Mouse (Mus musculus) liver, embryonic 12.5 days (tissue): ENCODE results near the gene Pcsk2. TPM values are rescaled to one million over a fixed set of nuclear protein-coding genes. Genes with fewer than 3 reads are reported as not detected.

Experiments
- ATAC-seq: fragments of 200-750 bp; cut with Nextera tagmentation; 2 replicates; pipeline ENCODE4 v1.8.0; 2017; ENCODE audit warnings: moderate number of reproducible peaks, mild to moderate bottlenecking, moderate library complexity
- H3K27ac ChIP-seq: fragments of 300-500 bp; sonication (generic); 2 replicates; pipeline ENCODE4 v1.5.1; 2016; ENCODE audit warnings: mild to moderate bottlenecking
- H3K27me3 ChIP-seq: fragments of 300-500 bp; sonication (generic); replicated peaks from 2 replicates; pipeline ENCODE4 v1.6.1; 2016; ENCODE audit warnings: mild to moderate bottlenecking, moderate library complexity
- H3K36me3 ChIP-seq: fragments of 300-500 bp; sonication (generic); 2 replicates; pipeline ENCODE4 v1.6.1; 2016; ENCODE audit warnings: mild to moderate bottlenecking, moderate library complexity
- H3K4me1 ChIP-seq: fragments of 300-500 bp; sonication (generic); 2 replicates; pipeline ENCODE4 v1.6.1; 2016
- H3K4me2 ChIP-seq: fragments of 300-500 bp; sonication (generic); 2 replicates; pipeline ENCODE4 v1.6.1; 2016; ENCODE audit warnings: mild to moderate bottlenecking, moderate library complexity
- H3K4me3 ChIP-seq: fragments of 300-500 bp; sonication (generic); 2 replicates; pipeline ENCODE4 v1.5.1; 2016; ENCODE audit warnings: mild to moderate bottlenecking, moderate library complexity
- H3K9ac ChIP-seq: fragments of 300-500 bp; sonication (generic); 2 replicates; pipeline ENCODE4 v1.6.1; 2016; ENCODE audit warnings: mild to moderate bottlenecking, moderate library complexity
- H3K9me3 ChIP-seq: fragments of 300-500 bp; sonication (generic); replicated peaks from 2 replicates; pipeline ENCODE4 v1.6.1; 2016; ENCODE audit warnings: mild to moderate bottlenecking, moderate library complexity
- WGBS: fragments of 180-500 bp; shearing (Covaris S2); methylation state at CpG from one replicate; pipeline ENCODE4 v1.1.7; 2016; ENCODE audit not compliant: insufficient replicate concordance; 5-methylcytosine and 5-hydroxymethylcytosine counted together
- polyA plus RNA-seq: library from polyadenylated mRNA; unstranded; fragments of >200 nt; fragmentation: Nextera tagmentation; extraction: Ambion mirVana; gene quantifications from 2 replicates; pipeline ENCODE4 v1.2.1, GENCODE M21; 2016

Pcsk2 gene
- polyA plus RNA-seq, 1 experiment from 2014 or later: 0.07 TPM

DNA sequence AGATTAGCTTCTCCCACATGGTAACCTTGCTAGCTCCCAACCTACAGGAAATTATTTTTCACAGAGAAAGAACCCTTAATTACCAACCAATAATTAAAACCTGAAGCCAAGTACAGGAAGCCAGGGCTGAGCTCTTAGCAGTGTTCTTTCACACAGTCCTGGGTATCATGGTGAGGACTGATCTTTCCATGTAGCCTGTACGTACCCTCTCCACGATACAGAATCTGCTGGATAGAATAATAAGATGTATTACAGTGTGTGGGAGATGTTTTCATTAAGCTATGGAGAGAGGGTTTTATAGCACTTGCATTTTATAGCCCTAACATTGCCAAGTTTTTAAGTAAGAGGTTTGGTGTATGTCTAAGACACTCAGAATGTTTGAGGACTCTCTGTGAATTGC, 164.0 kb downstream of the Pcsk2 start:
- Histone ChIP-seq H3K27me3 (no peaks in the 10 kb centered on the region), H3K27ac (no peak overlapping the region), H3K36me3 (no peaks in the 10 kb centered on the region), H3K9me3 (no peaks in the 10 kb centered on the region), H3K9ac (no peak overlapping the region), H3K4me1 (no peaks in the 10 kb centered on the region), H3K4me2 (no peak overlapping the region), H3K4me3 (no peak overlapping the region)
- no peak for ATAC-seq
- WGBS: 68% methylated on average over 2 of the region's 2 CpGs

DNA sequence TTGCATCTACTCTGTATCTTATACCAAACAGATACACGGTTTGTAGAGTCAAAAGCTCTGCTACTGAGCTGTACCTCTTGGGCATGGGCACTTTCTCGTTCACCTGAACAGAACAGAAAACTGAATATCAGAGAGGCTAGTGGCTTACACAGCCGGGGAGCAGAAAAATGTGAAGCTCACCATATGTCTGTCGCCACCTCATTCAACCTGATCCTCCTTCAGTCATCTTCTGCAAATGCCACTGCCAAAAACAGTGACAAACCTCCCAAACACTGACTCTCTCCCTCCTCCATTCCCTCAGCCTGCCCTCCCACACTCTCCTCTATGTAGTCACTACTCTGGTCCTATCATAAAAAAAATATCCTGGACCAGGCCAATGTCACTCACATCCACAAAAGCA, 165.9 kb downstream of the Pcsk2 start:
- Histone ChIP-seq H3K27me3 (no peaks in the 10 kb centered on the region), H3K36me3 (no peaks in the 10 kb centered on the region), H3K4me2 (no peak overlapping the region), H3K4me1 (no peaks in the 10 kb centered on the region), H3K9me3 (no peaks in the 10 kb centered on the region), H3K9ac (no peak overlapping the region), H3K27ac (no peak overlapping the region), H3K4me3 (no peak overlapping the region)
- no peak for ATAC-seq
- 53% methylated on average over 4 of the region's 4 CpGs for WGBS

DNA sequence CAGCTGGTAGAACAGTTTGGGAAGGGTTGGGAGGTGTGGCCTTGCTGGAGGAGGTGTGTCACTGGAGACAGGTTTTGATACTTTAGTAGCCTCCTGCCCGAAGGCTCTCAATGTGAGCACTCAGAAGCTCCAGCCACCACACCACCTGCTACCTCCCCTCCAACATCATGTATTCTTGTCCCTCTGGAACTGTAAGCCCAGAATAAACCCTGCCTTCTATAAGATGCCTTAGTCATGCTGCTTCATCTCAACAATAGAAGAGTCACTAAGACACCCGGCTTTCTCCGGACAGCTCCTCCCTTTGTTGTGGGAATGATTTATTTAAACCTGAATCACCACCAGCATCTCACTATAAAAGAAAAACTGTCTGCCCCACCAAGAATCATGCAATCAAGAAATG, 166.9 kb downstream of the Pcsk2 start:
- no peak overlapping the region for H3K4me3 ChIP-seq
- ATAC-seq: no peak
- no peak overlapping the region for H3K9ac ChIP-seq
- H3K27me3 ChIP-seq: no peaks in the 10 kb centered on the region
- 69% methylated on average over 3 of the region's 3 CpGs for WGBS
- H3K27ac ChIP-seq: no peak overlapping the region
- H3K36me3 ChIP-seq: no peaks in the 10 kb centered on the region
- H3K9me3 ChIP-seq: no peaks in the 10 kb centered on the region
- H3K4me1 ChIP-seq: no peaks in the 10 kb centered on the region
- H3K4me2 ChIP-seq: no peak overlapping the region

DNA sequence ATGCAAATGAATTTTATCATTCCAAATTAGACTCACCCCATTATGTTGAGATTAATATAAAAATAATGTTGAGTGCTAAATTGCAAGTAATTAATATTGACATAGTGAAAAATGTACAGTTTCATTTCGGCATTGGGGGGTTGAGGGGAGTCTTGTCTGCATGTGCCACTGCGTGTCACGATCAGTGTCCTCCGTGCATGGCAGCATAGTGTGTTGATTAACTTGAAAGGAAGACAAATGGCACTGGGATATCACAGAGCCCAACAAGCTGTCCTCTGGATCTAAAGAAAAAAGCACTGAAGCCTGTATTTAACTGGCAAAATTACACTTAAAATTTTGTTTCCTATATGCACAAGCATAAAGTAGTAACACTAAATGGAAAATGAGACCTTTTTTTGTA, 167.9 kb downstream of the Pcsk2 start:
- H3K36me3 ChIP-seq: no peaks in the 10 kb centered on the region
- H3K9me3 ChIP-seq: no peaks in the 10 kb centered on the region
- H3K27ac ChIP-seq: no peak overlapping the region
- H3K27me3 ChIP-seq: no peaks in the 10 kb centered on the region
- H3K4me2 ChIP-seq: no peak overlapping the region
- no peak overlapping the region for H3K4me3 ChIP-seq
- WGBS: 72% methylated on average over 4 of the region's 4 CpGs
- H3K4me1 ChIP-seq: no peaks in the 10 kb centered on the region
- H3K9ac ChIP-seq: no peak overlapping the region
- no peak for ATAC-seq

DNA sequence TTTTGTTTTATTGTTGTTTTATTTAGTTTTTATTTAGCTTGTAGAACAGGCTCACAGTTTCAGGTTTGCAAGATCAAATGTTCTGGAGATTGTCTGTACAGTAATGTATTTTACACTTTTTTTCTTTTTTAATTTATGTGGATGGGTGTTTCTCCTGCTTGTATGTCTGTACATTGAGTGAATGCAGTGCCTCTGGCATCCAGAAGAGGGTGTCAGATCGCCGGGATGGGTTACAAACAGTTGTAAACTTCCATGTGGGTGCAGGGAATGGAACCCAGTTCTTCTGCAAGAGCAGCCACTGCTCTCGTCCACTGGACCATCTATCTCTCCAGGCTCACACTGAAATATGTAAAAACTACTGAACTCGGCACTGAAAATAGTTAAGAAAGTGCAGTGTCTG, 169.2 kb downstream of the Pcsk2 start:
- H3K9ac ChIP-seq: no peak overlapping the region
- 43% methylated on average over 4 of the region's 4 CpGs for WGBS
- no peak overlapping the region for H3K27ac ChIP-seq
- no peaks in the 10 kb centered on the region for H3K4me1 ChIP-seq
- H3K4me3 ChIP-seq: no peak overlapping the region
- no peaks in the 10 kb centered on the region for H3K9me3 ChIP-seq
- no peaks in the 10 kb centered on the region for H3K36me3 ChIP-seq
- ATAC-seq: no peak
- H3K4me2 ChIP-seq: no peak overlapping the region
- no peaks in the 10 kb centered on the region for H3K27me3 ChIP-seq

DNA sequence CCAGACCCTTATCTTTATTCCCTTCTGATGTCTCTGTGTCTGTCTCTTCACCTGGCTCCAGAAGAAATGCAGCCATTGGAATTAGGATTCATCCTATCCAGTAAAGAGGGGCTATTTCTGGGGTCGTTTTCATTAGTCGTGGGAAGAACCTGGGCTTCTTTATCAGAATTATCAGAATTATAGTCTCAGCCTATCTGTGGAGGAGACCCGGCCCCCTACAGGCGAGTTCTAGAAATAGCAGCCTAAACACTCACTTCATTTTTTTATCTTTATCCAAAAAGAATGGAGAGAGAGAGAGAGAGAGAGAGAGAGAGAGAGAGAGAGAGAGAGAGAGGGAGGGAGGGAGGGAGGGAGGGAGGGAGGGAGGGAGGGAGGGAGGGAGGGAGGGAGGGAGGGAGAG, 177.3 kb downstream of the Pcsk2 start:
- H3K9me3 ChIP-seq: no peaks in the 10 kb centered on the region
- WGBS: 15% methylated on average over 4 of the region's 4 CpGs
- H3K4me2 ChIP-seq: no peak overlapping the region
- no peaks in the 10 kb centered on the region for H3K4me1 ChIP-seq
- no peak overlapping the region for H3K9ac ChIP-seq
- no peak for ATAC-seq
- no peak overlapping the region for H3K27ac ChIP-seq
- no peaks in the 10 kb centered on the region for H3K36me3 ChIP-seq
- no peak overlapping the region for H3K4me3 ChIP-seq
- H3K27me3 ChIP-seq: no peaks in the 10 kb centered on the region

DNA sequence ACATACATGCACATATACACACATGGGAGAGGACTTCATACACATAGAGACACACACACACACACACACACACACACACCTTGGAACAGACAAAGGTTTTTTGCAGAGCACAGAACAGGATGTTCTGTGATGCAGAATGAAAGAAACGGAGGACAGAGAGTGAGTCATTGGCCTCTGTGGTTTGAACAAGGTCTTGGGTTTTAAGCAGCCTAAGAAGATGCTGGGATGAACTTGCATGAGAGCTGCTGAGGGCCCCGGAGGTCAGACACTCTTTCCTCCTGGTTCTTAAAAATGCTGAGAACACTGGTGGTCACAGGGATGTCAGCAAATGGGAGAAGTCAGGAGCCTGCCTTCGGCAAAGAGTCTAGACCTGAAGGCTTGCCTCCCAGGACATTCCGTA, 178.1 kb downstream of the Pcsk2 start:
- no peaks in the 10 kb centered on the region for H3K4me1 ChIP-seq
- no peaks in the 10 kb centered on the region for H3K9me3 ChIP-seq
- H3K9ac ChIP-seq: no peak overlapping the region
- WGBS: 67% methylated on average over 4 of the region's 4 CpGs
- H3K36me3 ChIP-seq: no peaks in the 10 kb centered on the region
- no peak for ATAC-seq
- no peaks in the 10 kb centered on the region for H3K27me3 ChIP-seq
- H3K4me2 ChIP-seq: no peak overlapping the region
- H3K27ac ChIP-seq: no peak overlapping the region
- no peak overlapping the region for H3K4me3 ChIP-seq

DNA sequence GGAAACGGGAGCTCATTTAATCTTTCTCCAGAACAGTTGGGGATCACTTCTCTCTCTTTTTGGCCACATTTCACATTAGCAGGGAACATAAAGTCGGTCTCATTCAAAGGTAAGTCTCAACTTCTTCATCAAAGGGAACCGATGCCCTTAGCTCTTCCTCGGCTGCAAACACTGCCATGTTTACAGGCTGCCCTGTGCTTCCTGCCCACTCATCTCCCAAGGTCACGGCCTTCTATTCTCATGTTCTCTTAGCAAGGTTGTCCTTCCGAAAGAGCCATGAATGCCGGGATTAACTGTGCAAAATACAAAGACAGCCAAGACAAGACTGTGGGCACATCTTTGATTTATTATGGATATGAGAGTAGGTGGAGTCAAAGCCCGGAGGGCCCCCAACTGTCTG, 178.8 kb downstream of the Pcsk2 start:
- no peak overlapping the region for H3K9ac ChIP-seq
- H3K9me3 ChIP-seq: no peaks in the 10 kb centered on the region
- H3K27me3 ChIP-seq: no peaks in the 10 kb centered on the region
- WGBS: 63% methylated on average over 8 of the region's 8 CpGs
- H3K4me3 ChIP-seq: no peak overlapping the region
- H3K4me2 ChIP-seq: no peak overlapping the region
- ATAC-seq: no peak
- no peak overlapping the region for H3K27ac ChIP-seq
- H3K36me3 ChIP-seq: no peaks in the 10 kb centered on the region
- no peaks in the 10 kb centered on the region for H3K4me1 ChIP-seq

DNA sequence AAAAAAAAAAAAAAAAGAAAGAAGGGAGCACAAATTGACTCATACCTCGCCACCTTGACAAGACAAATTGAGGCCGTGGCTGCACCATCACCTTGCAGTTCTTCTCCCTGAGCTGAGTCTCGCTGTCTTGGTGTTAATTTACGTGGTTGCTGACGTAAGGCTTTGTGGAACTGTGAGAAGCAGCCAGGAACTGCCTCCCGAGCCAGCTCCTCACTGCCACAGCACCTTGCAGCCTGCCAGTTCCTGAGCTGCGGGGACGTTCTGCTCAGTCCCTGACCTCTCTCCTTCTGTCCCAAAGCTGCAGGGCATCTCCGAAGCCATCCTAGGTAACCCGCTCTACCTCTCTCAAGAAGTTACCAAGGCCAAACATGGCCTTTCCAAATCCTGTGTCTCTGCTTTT, 186.5 kb downstream of the Pcsk2 start:
- Histone ChIP-seq H3K4me3 (no peak overlapping the region), H3K9me3 (no peaks in the 10 kb centered on the region), H3K27me3 (no peaks in the 10 kb centered on the region), H3K4me1 (no peaks in the 10 kb centered on the region), H3K4me2 (no peak overlapping the region), H3K36me3 (no peaks in the 10 kb centered on the region), H3K9ac (no peak overlapping the region), H3K27ac (no peak overlapping the region)
- 69% methylated on average over 10 of the region's 10 CpGs for WGBS
- no peak for ATAC-seq

DNA sequence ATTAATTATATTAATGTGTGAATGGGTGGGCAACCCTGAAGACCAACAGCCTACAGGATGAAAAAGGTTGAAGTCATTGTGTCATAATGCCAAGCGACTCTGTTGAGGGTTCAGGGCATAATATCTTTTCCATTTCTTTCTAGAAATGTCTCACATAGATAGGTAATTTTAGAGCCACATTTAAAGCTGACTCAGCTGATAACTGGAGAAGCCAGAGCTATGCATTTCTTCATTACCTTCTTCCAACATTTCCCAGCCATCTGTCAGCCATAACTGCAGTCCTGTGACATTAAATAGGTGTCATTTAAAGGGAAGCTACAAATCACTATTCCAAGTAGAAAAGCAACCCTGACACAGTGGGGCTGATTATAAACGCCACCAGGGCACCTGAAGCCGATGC, 189.5 kb downstream of the Pcsk2 start:
- Histone ChIP-seq H3K27ac (no peak overlapping the region), H3K4me3 (no peak overlapping the region), H3K4me2 (no peak overlapping the region), H3K9me3 (no peaks in the 10 kb centered on the region), H3K4me1 (no peaks in the 10 kb centered on the region), H3K9ac (no peak overlapping the region), H3K36me3 (no peaks in the 10 kb centered on the region), H3K27me3 (no peaks in the 10 kb centered on the region)
- ATAC-seq: no peak
- 69% methylated on average over 3 of the region's 3 CpGs for WGBS

DNA sequence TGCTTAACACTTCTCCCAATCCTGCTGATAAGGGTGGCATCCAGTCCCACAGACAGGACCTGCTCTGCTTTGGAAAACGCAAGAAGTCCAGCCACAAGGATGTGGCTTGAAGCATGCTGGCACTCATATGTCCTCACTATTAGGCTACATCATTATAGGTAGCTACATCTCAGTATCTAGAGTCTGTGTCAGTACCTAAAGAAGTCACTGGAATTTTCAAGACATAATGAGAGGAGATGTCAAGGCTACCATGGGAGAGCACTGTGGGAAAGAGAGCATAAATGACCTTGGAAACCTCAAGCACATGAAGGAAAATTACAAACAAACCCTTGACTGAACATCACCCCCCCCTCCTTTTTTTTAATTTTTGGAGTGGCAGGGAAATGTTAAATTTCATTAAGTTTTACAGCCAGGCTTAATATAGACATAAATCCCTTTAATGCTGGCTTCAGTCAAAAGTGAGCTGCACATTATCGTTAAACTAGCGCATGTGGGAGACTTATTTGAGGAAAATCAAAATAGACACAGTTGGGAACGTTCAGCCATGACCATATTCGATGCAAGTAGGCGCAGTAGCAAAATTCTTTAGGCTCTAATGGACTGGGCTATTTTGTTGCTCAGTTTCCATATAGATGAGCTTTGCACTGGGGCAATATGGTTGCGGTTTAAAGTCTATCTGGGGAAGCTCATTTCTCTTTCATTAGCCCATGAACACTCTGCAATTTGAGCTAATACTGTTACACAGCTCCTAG, 193.7 kb downstream of the Pcsk2 start:
- no peaks in the 10 kb centered on the region for H3K27me3 ChIP-seq
- no peaks in the 10 kb centered on the region for H3K36me3 ChIP-seq
- H3K4me1 ChIP-seq: no peaks in the 10 kb centered on the region
- no peak overlapping the region for H3K4me2 ChIP-seq
- 69% methylated on average over 7 of the region's 7 CpGs for WGBS
- no peak overlapping the region for H3K27ac ChIP-seq
- no peak overlapping the region for H3K4me3 ChIP-seq
- H3K9ac ChIP-seq: no peak overlapping the region
- no peaks in the 10 kb centered on the region for H3K9me3 ChIP-seq
- no peak for ATAC-seq

DNA sequence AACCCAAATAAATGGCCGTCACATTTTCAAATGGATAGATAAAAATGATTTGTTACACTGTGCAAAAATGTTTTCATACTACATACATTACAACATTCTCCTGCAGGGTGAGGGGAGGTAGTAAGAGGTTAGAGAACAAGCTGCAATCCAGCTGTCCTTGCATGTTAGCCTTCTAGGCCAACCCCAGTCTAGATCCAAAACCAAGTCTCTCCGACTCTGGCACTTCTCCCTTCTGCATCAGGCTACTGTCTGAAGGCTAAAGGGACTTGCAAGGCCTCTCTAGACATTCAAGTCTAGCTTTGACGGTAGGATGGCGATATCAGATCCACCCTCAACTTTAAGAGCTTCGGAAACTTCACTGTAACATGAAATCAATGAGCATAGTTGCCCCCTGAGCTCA, 196.5 kb downstream of the Pcsk2 start:
- Histone ChIP-seq H3K4me2 (no peak overlapping the region), H3K27ac (no peak overlapping the region), H3K4me3 (no peak overlapping the region), H3K27me3 (no peaks in the 10 kb centered on the region), H3K9ac (no peak overlapping the region), H3K36me3 (no peaks in the 10 kb centered on the region), H3K9me3 (no peaks in the 10 kb centered on the region), H3K4me1 (no peaks in the 10 kb centered on the region)
- WGBS: 67% methylated on average over 5 of the region's 5 CpGs
- ATAC-seq: no peak

DNA sequence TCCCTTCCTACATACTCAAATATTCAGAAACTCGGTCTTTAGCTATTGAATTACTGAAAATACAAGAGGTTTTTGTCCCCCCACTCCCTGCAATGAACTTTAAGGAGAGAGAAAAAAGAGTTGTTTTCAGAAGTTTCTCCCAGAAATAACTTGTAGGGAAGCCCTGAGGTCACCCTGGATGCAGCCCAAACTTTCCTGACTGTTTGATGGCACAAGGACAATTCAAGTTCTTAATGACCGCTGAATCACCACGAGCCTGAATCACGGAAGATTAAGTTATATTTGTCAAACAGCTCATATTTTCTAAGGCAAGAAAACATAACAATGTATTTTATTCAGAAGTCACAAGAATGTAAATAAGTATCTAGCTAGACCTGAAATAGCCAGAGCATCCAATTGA, 197.1 kb downstream of the Pcsk2 start:
- H3K4me3 ChIP-seq: no peak overlapping the region
- 79% methylated on average over 4 of the region's 4 CpGs for WGBS
- no peak overlapping the region for H3K4me2 ChIP-seq
- H3K9ac ChIP-seq: no peak overlapping the region
- H3K4me1 ChIP-seq: no peaks in the 10 kb centered on the region
- ATAC-seq: no peak
- H3K27ac ChIP-seq: no peak overlapping the region
- H3K9me3 ChIP-seq: no peaks in the 10 kb centered on the region
- H3K36me3 ChIP-seq: no peaks in the 10 kb centered on the region
- H3K27me3 ChIP-seq: no peaks in the 10 kb centered on the region
